Mouse (Mus musculus): ENCODE data around the gene Lig3. TPM values are rescaled to one million over a fixed set of nuclear protein-coding genes. Genes with fewer than 3 reads are reported as not detected.

The Lig3 gene
- polyA plus RNA-seq, 1 experiment from 2014 or later = 16.6 TPM

GRCm38 (mm10) chr11:82852115-82852514 lies 71.2 kb downstream of the Lig3 start:
- Histone ChIP-seq H3K4me3 (ENCODE audit: low read length) (no peak overlapping the region), H3K4me2 (ENCODE audit: low read depth, low read length) (no peak overlapping the region), H3K36me3 (ENCODE audit: control insufficient read depth, insufficient read depth) (no peaks in the 10 kb centered on the region), H3K27me3 (ENCODE audit: control insufficient read depth, insufficient read depth, low read length) (no peaks in the 10 kb centered on the region), H3K4me1 (ENCODE audit: control insufficient read depth, insufficient read depth, low read length) (no peaks in the 10 kb centered on the region; the same call in 1 of the 2 replicates), H3K27ac (ENCODE audit: low read length) (no peak overlapping the region), H3K9me3 (replicated peaks; ENCODE audit: control insufficient read depth, low read length) (no peaks in the 10 kb centered on the region), H3K9ac (ENCODE audit: low read length) (no peak overlapping the region)
- 85% methylated on average over 11 of the region's 11 CpGs for WGBS
- no peak for ATAC-seq (replicated peaks; ENCODE audit: extremely low read depth, insufficient read depth, low FRiP score)

- Histone ChIP-seq H3K9me3 (replicated peaks; ENCODE audit: control insufficient read depth, low read length) (no peaks in the 10 kb centered on the region), H3K36me3 (ENCODE audit: control insufficient read depth, insufficient read depth) (no peaks in the 10 kb centered on the region), H3K4me2 (ENCODE audit: low read depth, low read length) (no peak overlapping the region), H3K9ac (ENCODE audit: low read length) (no peak overlapping the region), H3K4me1 (ENCODE audit: control insufficient read depth, insufficient read depth, low read length) (no peaks in the 10 kb centered on the region; the same call in 1 of the 2 replicates), H3K27ac (ENCODE audit: low read length) (no peak overlapping the region), H3K27me3 (ENCODE audit: control insufficient read depth, insufficient read depth, low read length) (no peaks in the 10 kb centered on the region), H3K4me3 (ENCODE audit: low read length) (no peak overlapping the region)
- 83% methylated on average over 10 of the region's 10 CpGs for WGBS
- no peak for ATAC-seq (replicated peaks; ENCODE audit: extremely low read depth, insufficient read depth, low FRiP score)
Measured at GRCm38 (mm10) chr11:82852540-82852939, 71.6 kb downstream of the Lig3 start.

DNA sequence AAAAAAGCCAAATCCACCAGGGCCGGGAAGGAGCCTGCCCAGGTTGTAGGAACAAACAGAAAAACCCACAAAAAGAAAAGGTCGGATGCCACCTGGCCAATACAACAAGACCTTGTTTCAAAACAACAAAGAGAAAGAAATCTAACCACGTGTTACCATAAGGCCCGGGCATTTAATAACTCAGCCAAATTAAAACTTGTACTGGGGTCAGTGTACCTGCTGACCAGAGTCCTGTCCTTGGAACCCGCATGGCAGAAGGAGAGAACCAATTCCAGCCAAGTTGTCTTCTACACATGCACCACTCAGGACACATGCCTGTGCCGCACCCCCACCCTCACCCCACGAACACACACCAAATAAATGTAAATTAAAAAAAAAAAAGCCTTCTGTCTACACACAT lies 72.0 kb downstream of the Lig3 start:
- Histone ChIP-seq H3K9me3 (replicated peaks; ENCODE audit: control insufficient read depth, low read length) (no peaks in the 10 kb centered on the region), H3K4me2 (ENCODE audit: low read depth, low read length) (no peak overlapping the region), H3K36me3 (ENCODE audit: control insufficient read depth, insufficient read depth) (no peaks in the 10 kb centered on the region), H3K4me3 (ENCODE audit: low read length) (no peak overlapping the region), H3K4me1 (ENCODE audit: control insufficient read depth, insufficient read depth, low read length) (no peaks in the 10 kb centered on the region; the same call in 1 of the 2 replicates), H3K9ac (ENCODE audit: low read length) (no peak overlapping the region), H3K27me3 (ENCODE audit: control insufficient read depth, insufficient read depth, low read length) (no peaks in the 10 kb centered on the region), H3K27ac (ENCODE audit: low read length) (no peak overlapping the region)
- no peak for ATAC-seq (replicated peaks; ENCODE audit: extremely low read depth, insufficient read depth, low FRiP score)
- 84% methylated on average over 7 of the region's 7 CpGs for WGBS

Other genes starting within 250 kb of the Lig3 start
- gene Cct6b, start 16.8 kb upstream of the Lig3 start, polyA plus RNA-seq (2015; fragmentation: Nextera tagmentation; extraction: Ambion mirVana) = 0.14 and 0.25 TPM in 2 replicates
- 28.3 and 30.4 TPM in 2 replicates for gene Zfp830, start 16.8 kb upstream of the Lig3 start, polyA plus RNA-seq (2015; fragmentation: Nextera tagmentation; extraction: Ambion mirVana)
- gene Rffl, start 90.1 kb downstream of the Lig3 start, polyA plus RNA-seq (2015; fragmentation: Nextera tagmentation; extraction: Ambion mirVana) = 5.1 and 5.5 TPM in 2 replicates
- gene Rad51d, start 109.5 kb downstream of the Lig3 start, polyA plus RNA-seq (2015; fragmentation: Nextera tagmentation; extraction: Ambion mirVana) = 13.8 and 14.4 TPM in 2 replicates
- gene Fndc8, start 111.0 kb downstream of the Lig3 start, polyA plus RNA-seq (2015; fragmentation: Nextera tagmentation; extraction: Ambion mirVana) = 0.12 and 0.20 TPM in 2 replicates
- gene Nle1, start 127.3 kb downstream of the Lig3 start, polyA plus RNA-seq (2015; fragmentation: Nextera tagmentation; extraction: Ambion mirVana) = 22.2 TPM in 2 replicates
- 188 and 201 TPM in 2 replicates for gene Unc45b, start 129.4 kb downstream of the Lig3 start, polyA plus RNA-seq (2015; fragmentation: Nextera tagmentation; extraction: Ambion mirVana)
- gene Slfn5, start 170.2 kb downstream of the Lig3 start, polyA plus RNA-seq (2015; fragmentation: Nextera tagmentation; extraction: Ambion mirVana) = 6.1 and 7.7 TPM in 2 replicates
- gene Slfn9, start 210.7 kb downstream of the Lig3 start, polyA plus RNA-seq (2015; fragmentation: Nextera tagmentation; extraction: Ambion mirVana) = 11.9 and 13.1 TPM in 2 replicates
- 0.69 and 1.6 TPM in 2 replicates for gene Slfn8, start 239.7 kb downstream of the Lig3 start, polyA plus RNA-seq (2015; fragmentation: Nextera tagmentation; extraction: Ambion mirVana)

Data from heart, embryonic 16.5 days (tissue).